Mouse (Mus musculus): ENCODE measurements at regions not wholly inside any gene's neighbourhood (a gene's known extent, or its start where the extent isn't known, plus 50 kb on each side); places are given as distances from the start of the nearest gene placed in this dataset.

DNA sequence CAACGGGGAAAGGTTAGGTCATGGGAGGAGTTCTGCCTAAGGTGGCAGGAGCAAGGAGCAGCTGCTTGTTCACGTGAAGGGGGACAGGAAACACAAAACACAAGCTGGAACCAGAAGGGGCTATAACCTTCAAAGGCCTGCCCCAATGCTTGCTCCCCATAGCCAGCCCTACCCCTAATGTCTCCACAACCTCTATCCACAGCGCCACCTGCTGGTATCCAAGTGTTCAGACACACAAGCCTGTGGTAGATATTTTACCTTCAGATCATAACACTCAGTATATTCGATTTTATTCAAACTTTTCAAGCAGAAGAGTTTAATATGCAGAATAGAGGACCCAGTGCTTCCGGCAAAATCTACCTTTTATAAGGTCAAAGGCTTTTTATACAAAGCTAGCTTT lies 124.0 kb downstream of the Tex36 start:
- Histone ChIP-seq H3K4me3 (replicated peaks; ENCODE audit: control insufficient read depth, low read depth, low read length) (no peak overlapping the region), H3K4me1 (ENCODE audit: control insufficient read depth, insufficient read depth, low read length) (no peaks in the 10 kb centered on the region), H3K27ac (ENCODE audit: control insufficient read depth, insufficient read depth, low read depth, low read length, poor library complexity) (no peak overlapping the region)
- 72% methylated on average over 5 of the region's 5 CpGs for WGBS
- TF ChIP-seq CTCF (IDR thresholded peaks at IDR 0.05; ENCODE audit: control insufficient read depth, insufficient read depth, low read length) = 0 out of 2 replicates have a peak, but pooled peaks have one; percentile 25
- TF ChIP-seq POLR2A (IDR thresholded peaks at IDR 0.05; ENCODE audit: borderline replicate concordance, control insufficient read depth, low read depth, low read length) = no peak

DNA sequence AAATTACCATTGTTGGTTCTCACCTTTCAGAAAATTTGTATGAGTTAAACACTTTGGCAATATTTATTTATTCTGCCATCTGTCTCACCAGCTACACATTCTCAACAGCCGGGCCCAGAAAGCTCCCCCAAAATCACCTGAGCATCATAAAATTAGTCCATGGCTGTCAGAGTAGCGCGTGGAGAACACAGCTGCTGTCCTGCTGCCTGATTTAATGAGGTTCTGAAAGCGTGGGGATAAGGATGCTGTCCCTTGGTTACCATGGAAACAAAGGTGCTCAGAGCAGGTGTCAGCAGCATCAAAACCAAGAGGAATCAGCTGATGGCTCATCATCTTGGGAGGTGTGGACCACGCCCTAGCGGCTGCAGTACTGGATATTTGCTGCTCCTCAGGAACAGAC lies 124.7 kb downstream of the Tex36 start:
- no peak overlapping the region for H3K4me3 ChIP-seq (replicated peaks; ENCODE audit: control insufficient read depth, low read depth, low read length)
- no peak overlapping the region for H3K27ac ChIP-seq (ENCODE audit: control insufficient read depth, insufficient read depth, low read depth, low read length, poor library complexity)
- 82% methylated on average over 6 of the region's 6 CpGs for WGBS
- no peaks in the 10 kb centered on the region for H3K4me1 ChIP-seq (ENCODE audit: control insufficient read depth, insufficient read depth, low read length)
- no peak for TF ChIP-seq CTCF (IDR thresholded peaks at IDR 0.05; ENCODE audit: control insufficient read depth, insufficient read depth, low read length)
- TF ChIP-seq POLR2A (IDR thresholded peaks at IDR 0.05; ENCODE audit: borderline replicate concordance, control insufficient read depth, low read depth, low read length) = no peak

DNA sequence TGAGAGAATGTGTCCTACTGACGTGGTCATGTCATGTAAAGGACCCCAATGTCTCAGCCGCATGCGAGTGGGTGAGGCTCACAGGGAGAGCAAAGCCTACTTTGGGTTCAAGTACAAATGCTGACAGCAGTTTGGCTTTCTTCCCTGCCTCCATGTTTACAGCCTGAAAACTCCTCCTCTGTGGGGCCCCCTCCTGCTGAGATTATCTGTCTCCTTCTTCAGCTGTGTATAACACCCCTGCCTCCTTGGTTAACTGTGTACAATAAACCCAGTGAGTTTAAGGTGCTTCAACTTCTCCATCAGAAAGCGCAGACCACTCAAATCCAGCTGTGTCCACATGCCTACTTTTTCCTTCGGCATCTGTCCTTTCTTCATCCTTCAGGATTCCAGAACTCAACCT lies 130.3 kb downstream of the Tex36 start:
- Histone ChIP-seq H3K4me1 (ENCODE audit: control insufficient read depth, insufficient read depth, low read length) (no peaks in the 10 kb centered on the region), H3K4me3 (replicated peaks; ENCODE audit: control insufficient read depth, low read depth, low read length) (no peak overlapping the region), H3K27ac (ENCODE audit: control insufficient read depth, insufficient read depth, low read depth, low read length, poor library complexity) (no peak overlapping the region)
- TF ChIP-seq POLR2A (IDR thresholded peaks at IDR 0.05; ENCODE audit: borderline replicate concordance, control insufficient read depth, low read depth, low read length) (no peak), CTCF (IDR thresholded peaks at IDR 0.05; ENCODE audit: control insufficient read depth, insufficient read depth, low read length) (no peak)
- 83% methylated on average over 5 of the region's 5 CpGs for WGBS

DNA sequence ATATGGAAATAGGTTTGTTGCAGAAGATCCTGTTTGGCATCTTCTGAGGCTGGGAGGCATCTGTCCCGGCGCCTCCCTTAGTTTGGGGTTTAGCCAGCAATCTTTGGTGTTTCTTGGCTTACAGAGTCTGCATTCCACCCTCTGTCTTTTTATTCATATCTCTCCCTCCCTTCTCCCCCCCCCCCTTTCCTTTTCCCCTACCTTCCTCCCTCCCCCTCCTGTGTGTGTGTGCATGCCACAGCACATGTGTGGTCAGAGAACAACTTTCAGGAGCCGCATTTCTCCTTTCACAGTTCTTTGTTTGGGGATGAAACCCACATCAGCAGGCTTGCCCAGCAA lies 131.4 kb downstream of the Tex36 start:
- no peak overlapping the region for H3K27ac ChIP-seq (ENCODE audit: control insufficient read depth, insufficient read depth, low read depth, low read length, poor library complexity)
- H3K4me3 ChIP-seq (replicated peaks; ENCODE audit: control insufficient read depth, low read depth, low read length) = no peak overlapping the region
- TF ChIP-seq POLR2A (IDR thresholded peaks at IDR 0.05; ENCODE audit: borderline replicate concordance, control insufficient read depth, low read depth, low read length) (no peak), CTCF (IDR thresholded peaks at IDR 0.05; ENCODE audit: control insufficient read depth, insufficient read depth, low read length) (no peak)
- H3K4me1 ChIP-seq (ENCODE audit: control insufficient read depth, insufficient read depth, low read length) = no peaks in the 10 kb centered on the region
- WGBS = 58% methylated on average over 3 of the region's 3 CpGs

DNA sequence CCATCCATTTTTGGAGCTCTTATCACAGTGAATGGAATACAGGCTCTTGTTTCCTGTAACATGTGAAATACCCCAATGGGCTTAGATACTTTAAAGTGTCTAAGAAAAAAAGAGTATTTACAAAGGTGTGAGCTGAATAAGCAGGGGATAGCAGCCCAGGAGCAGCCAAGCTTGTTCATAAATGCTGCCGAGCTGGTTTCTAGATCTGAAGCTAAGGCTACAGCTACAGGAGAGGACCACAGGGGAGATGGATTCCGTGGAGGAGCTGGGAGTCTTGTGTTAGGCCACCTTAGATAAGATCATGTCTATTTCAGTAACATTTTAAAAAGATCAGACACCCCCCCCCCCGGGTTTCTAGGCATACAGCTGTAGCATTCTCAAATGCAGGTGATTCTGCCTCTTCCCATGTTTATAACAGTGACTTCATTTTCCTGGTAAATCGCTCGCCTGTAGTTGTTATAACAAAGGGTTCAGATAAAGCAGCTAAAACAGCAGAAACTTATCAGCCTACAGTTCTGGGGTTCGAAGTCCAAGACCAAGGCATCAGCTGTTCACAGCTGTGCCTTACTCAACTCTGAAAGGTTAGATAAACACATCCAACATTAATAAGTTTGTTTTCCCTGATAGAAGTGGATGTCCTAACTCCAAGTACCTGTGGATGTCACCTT lies 131.9 kb downstream of the Tex36 start:
- H3K4me1 ChIP-seq (ENCODE audit: control insufficient read depth, insufficient read depth, low read length) = no peaks in the 10 kb centered on the region
- TF ChIP-seq CTCF (IDR thresholded peaks at IDR 0.05; ENCODE audit: control insufficient read depth, insufficient read depth, low read length) (no peak), POLR2A (IDR thresholded peaks at IDR 0.05; ENCODE audit: borderline replicate concordance, control insufficient read depth, low read depth, low read length) (no peak)
- no peak overlapping the region for H3K4me3 ChIP-seq (replicated peaks; ENCODE audit: control insufficient read depth, low read depth, low read length)
- no peak overlapping the region for H3K27ac ChIP-seq (ENCODE audit: control insufficient read depth, insufficient read depth, low read depth, low read length, poor library complexity)
- 71% methylated on average over 6 of the region's 6 CpGs for WGBS

DNA sequence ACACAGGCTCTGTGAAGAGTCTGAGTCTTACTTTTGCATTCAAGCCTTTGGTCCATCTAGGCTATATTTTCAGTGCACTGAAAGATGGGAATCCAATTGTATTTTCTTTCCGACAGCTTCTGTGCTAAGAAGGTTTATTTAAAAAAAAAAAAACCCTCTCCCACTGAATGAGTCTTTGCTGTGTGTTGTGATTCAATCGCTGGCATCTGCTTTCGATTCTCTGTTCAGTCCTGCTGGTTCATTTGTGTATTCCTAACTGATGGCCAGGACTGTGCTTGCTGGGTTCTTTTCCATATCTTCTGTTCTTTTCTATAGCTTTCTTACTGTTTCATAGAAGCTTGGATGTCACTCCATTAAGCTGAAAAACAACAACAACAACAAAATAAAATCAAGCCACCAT lies 132.9 kb downstream of the Tex36 start:
- TF ChIP-seq POLR2A (IDR thresholded peaks at IDR 0.05; ENCODE audit: borderline replicate concordance, control insufficient read depth, low read depth, low read length) (no peak), CTCF (IDR thresholded peaks at IDR 0.05; ENCODE audit: control insufficient read depth, insufficient read depth, low read length) (no peak)
- 78% methylated on average over 3 of the region's 3 CpGs for WGBS
- no peaks in the 10 kb centered on the region for H3K4me1 ChIP-seq (ENCODE audit: control insufficient read depth, insufficient read depth, low read length)

DNA sequence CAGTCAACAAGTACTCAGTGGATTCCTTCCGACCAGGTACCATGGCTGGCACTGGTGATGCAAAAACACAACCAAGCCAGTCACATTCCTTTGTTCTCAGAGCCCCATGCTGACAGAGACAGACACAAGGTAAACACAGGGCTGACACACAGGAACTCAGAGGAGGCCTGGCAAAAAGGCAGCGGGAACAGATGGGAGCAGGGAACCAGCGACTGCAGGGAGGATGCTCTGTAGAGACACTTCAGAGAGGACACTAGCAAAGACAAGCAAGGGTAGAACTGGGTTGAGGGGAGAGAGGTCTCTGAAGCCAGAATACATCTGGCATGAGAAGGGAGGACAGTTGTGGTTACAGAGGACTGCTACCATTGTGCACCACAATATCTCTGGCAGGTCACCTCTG lies 133.6 kb downstream of the Tex36 start:
- no peak overlapping the region for H3K4me3 ChIP-seq (replicated peaks; ENCODE audit: control insufficient read depth, low read depth, low read length)
- 69% methylated on average over 3 of the region's 3 CpGs for WGBS
- H3K27ac ChIP-seq (ENCODE audit: control insufficient read depth, insufficient read depth, low read depth, low read length, poor library complexity) = no peak overlapping the region
- no peaks in the 10 kb centered on the region for H3K4me1 ChIP-seq (ENCODE audit: control insufficient read depth, insufficient read depth, low read length)
- TF ChIP-seq CTCF (IDR thresholded peaks at IDR 0.05; ENCODE audit: control insufficient read depth, insufficient read depth, low read length) = no peak
- no peak for TF ChIP-seq POLR2A (IDR thresholded peaks at IDR 0.05; ENCODE audit: borderline replicate concordance, control insufficient read depth, low read depth, low read length)

More for the DNA sequence above, 132.9 kb downstream of the Tex36 start:
- Histone ChIP-seq H3K27ac (ENCODE audit: control insufficient read depth, insufficient read depth, low read depth, low read length, poor library complexity) (no peak overlapping the region), H3K4me3 (replicated peaks; ENCODE audit: control insufficient read depth, low read depth, low read length) (no peak overlapping the region)

DNA sequence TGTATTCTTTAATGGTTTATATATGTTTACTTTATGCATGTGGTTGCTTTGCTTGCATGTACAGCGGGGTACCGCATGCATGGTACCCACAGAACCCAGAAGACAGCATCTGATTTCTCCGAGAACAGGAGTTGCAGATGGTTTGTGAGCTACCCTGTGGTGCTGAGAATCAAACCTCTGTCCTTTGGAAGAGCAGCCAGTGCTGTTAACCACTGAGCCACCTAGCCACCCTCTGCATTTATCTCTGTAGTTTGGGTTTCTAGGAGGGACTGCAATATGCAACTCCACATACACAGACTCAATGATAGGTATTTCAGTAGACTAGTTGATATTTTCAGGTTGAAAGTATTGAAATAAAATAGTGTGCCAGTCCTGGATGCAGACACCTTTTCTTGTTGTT lies 134.4 kb downstream of the Tex36 start:
- WGBS = 85% methylated on average over 3 of the region's 3 CpGs
- Histone ChIP-seq H3K4me1 (ENCODE audit: control insufficient read depth, insufficient read depth, low read length) (no peaks in the 10 kb centered on the region), H3K27ac (ENCODE audit: control insufficient read depth, insufficient read depth, low read depth, low read length, poor library complexity) (no peak overlapping the region), H3K4me3 (replicated peaks; ENCODE audit: control insufficient read depth, low read depth, low read length) (no peak overlapping the region)
- TF ChIP-seq POLR2A (IDR thresholded peaks at IDR 0.05; ENCODE audit: borderline replicate concordance, control insufficient read depth, low read depth, low read length) = no peak
- no peak for TF ChIP-seq CTCF (IDR thresholded peaks at IDR 0.05; ENCODE audit: control insufficient read depth, insufficient read depth, low read length)

DNA sequence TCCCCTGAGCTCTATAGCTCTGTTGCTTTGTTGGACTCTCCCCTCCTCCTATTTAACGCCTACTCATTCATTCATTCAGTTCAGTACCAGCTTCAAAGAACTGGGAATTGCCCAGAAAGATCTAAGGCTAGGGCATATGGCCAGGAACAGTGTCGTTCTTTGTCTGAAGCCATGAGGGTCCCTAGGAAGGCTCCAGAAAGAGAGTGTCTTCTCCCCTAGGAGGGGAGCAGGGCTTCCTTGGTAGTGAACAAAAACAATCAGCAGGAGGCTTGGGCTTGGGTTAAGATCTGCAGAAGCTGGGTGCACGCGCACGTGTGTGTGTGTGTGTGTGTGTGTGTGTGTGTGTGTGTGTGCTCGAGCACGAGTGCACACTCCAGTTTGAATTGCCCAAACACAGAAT lies 142.7 kb downstream of the Tex36 start:
- no peak overlapping the region for H3K27ac ChIP-seq (ENCODE audit: control insufficient read depth, insufficient read depth, low read depth, low read length, poor library complexity)
- TF ChIP-seq POLR2A (IDR thresholded peaks at IDR 0.05; ENCODE audit: borderline replicate concordance, control insufficient read depth, low read depth, low read length) (no peak), CTCF (IDR thresholded peaks at IDR 0.05; ENCODE audit: control insufficient read depth, insufficient read depth, low read length) (no peak)
- H3K4me1 ChIP-seq (ENCODE audit: control insufficient read depth, insufficient read depth, low read length) = no peaks in the 10 kb centered on the region
- no peak overlapping the region for H3K4me3 ChIP-seq (replicated peaks; ENCODE audit: control insufficient read depth, low read depth, low read length)
- WGBS = 88% methylated on average over 7 of the region's 7 CpGs

All from bone marrow, adult 2 months (tissue).